Mouse (Mus musculus) frontal cortex, adult 2 months (tissue): ENCODE measurements around the gene Ak8. TPM values are rescaled to one million over a fixed set of nuclear protein-coding genes. Genes with fewer than 3 reads are reported as not detected.

Experiments
- DNase-seq, 2 experiments: peaks; one replicate each; pipeline ENCODE4 v3.0.0; 2022; ENCODE audit warnings: low spot score in 1 of 2; ENCODE audit errors: extremely low spot score in 1 of 2
- polyA plus RNA-seq: library from polyadenylated mRNA; depleted of rRNA; stranded (reverse); fragments of >200 nt; gene quantifications from 2 replicates; pipeline ENCODE4 v1.2.3, GENCODE M21; 2012; rRNA removed

Ak8 gene
- 1.8 and 1.9 TPM in 2 replicates for polyA plus RNA-seq

DNA sequence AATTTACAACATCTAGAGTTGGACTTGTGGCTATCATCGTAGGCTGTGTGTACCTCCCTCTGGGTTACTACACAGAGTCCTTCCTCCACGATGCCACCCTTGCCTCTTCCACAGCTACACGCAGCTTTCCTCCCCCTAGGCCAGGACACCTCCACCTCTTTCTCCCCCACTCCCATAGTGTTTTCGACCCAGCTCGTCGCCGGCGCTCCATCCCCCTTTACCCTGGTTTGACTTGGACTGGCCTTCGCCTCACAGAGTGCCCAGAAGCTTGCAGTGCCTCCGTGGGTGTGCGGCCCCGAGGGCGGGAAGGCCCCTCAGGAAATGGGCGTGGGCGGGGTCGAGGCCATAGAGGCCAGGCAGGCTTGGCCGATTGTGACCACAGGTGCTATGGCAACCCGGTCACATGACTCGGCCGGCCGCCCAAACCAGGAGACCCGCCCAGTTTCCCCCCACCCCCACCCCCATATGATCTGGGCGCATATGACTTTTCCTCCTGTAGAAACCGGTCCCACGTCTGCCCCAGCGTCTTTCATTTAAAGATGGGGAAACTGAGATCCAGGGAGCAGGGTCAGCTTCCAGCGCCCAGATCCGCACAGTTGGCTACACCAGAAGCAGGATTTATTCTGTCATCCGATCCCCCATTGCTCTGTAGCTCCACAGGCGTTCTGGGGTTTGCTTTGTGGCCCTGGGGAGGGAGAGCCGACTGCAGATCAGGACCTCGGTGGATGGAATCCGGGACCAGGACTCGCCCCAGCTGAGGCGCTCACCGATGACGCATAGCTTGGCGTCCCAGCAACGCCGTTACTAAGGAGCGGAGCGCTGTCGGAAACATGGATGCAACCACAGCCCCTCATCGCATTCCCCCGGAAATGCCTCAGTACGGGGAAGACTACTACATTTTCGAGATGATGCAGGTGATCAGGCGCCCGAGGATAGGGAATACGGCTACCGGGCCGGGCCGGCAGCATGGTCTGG, at the start of gene Ak8, which contains the start of gene Spaca9:
Gene Ak8 (plus strand): TSS at position 804 of the 975 bp plus-strand sequence.
Gene Spaca9 (minus strand): TSS at position 367 of the 975 bp plus-strand sequence.
- DNase-seq = peak; percentile 57 to 90

DNA sequence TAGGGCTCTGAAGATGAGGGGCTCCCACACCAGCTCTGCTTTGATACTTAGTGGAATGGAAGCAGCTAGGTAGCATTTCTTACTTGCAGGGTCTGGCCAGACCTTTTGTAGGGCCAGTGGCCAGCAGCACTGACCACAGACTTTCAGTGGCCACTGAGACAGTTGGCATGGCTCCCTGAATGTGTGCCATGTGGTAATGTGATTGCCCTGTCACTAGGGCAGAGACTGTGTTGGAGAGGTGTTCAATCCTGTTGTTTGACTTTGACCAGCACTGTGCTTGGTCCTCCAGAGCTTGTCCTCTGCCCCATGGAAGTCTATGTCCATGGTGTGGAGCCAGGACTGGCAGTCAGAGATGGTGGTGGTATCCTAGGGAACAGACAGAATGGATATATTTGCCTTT, 49.4 kb upstream of the Ak8 start:
- DNase-seq = no peak

DNA sequence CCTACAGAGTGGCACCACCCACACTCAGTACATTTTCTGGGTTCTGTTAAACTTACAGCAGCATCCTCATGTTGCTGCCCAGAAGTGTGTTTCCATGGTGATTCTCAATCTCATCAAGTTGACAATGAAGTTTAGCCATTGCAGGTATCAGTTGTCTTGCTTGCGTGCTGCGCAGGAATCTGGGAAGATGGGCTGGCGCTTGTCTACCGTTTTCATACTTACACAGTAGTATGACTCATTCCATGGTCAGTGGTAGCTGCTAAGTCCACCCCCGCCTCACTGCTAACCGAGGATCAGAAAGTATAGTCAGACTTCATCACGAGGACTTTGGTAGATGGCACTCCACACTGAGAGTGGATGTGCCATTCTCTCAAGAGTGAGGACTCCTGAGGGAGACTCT, 46.6 kb upstream of the Ak8 start:
- DNase-seq = peak in 1 of 2 experiments; percentile 67

DNA sequence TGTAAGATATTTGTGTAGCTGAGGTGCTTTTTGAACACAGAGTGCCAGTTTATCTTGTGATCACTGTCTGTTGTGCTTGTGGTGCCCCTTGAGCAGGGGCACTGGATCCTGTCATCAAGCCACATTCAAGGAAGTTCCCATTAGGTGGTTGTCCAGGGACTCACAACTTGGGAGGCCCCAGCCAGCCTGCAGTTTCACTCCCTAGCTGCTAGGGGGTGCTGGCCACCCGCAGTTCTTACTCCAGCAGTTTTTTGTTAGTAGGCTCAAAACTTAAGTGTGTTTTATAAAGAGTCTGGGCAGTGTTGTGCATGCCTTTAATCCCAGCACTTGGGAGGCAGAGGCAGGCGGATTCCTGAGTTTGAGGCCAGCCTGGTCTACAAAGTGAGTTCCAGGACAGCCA, 45.7 kb upstream of the Ak8 start:
- no peak for DNase-seq

DNA sequence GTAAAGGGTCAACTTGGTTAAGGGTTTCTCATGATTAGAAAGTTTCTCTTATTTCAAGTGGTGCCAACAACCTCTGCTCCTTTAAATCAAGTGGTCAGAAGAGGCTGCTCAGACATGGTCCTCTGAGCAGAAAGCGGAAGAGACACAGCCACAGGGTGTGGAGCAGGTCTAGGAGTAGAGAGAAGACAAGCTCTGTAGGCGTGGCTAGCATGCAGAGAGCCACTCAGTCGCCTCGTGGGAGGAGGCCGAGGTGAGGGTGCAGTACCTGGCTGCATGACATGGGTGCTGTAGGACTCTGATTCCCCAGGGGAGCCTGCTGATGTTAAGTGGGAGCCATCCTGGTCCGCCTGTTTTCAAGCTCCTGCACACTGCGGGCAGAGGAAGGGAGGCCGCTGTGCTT, 43.7 kb upstream of the Ak8 start:
- DNase-seq = no peak

DNA sequence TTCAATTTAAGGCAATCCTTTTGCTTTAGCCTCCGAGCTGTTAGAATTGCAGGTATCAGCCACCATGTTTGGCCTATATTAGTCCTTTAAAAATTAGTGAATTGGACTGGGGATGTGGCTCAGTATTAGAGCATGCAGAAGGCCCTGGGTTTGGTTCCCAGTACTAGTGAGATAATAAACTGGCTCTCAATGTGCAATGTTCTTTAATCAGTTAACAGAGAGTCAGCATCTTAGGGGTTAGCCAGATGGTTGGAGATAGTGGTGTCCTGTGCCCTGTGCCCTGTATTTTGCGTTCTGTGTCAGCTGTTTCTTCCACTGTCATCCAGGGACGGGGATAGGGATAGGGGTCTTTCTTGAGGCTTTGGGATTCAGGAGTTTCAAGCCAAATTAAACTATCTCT, 37.1 kb upstream of the Ak8 start:
- no peak for DNase-seq

DNA sequence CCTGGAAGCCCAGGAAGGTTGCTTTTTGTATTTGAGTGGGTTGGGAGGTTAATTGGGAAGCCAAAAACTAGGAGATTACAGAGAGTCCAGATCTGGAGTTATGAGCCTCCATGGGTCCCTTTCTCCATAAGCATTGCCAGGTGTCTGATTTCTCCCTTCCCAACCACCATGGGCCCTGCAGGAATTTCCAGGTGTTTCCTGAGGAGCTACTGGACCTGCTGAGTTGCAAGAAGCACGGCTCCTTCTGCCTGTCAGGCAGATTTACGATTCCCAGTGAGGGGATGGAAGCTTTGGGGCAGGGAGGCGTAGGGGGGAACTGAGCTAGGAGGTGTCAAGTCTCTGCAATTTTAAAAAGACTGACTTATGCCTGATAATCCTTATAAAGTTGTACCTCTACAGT, 34.1 kb upstream of the Ak8 start:
- no peak for DNase-seq

DNA sequence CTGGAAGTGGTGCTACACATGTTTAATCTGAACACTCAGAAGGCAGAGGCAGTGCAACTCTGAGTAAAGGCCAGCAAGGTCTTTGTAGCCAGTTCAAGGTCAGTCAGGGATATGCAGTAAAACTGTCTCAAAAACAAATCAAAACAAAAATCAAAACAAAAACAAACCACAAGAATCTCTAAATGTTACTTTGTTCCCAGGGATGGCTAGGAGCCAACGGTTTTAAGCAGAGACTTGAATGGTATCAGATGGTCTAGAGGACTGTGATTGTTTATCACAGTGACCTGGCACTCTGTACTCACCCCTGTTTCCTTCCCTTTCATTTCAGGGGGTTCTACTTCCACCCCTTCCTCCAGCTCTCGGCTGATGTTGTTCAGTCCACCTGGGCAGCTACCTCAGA, 28.5 kb upstream of the Ak8 start:
- no peak for DNase-seq

DNA sequence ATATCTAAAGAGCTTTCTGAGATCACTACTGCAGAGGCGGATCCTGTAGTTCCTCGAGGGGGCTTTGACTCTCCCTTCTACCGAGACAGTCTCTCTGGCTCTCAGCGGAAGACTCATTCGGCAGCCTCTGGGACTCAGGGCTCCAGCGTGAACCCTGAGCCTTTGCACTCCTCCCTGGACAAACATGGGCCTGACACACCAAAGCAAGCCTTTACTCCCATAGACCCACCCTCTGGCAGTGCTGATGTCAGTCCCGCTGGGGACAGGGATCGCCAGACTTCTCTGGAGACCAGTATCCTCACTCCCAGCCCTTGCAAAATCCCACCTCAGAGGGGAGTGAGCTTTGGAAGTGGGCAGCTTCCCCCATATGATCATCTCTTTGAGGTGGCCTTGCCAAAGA, 24.0 kb upstream of the Ak8 start:
- no peak for DNase-seq

DNA sequence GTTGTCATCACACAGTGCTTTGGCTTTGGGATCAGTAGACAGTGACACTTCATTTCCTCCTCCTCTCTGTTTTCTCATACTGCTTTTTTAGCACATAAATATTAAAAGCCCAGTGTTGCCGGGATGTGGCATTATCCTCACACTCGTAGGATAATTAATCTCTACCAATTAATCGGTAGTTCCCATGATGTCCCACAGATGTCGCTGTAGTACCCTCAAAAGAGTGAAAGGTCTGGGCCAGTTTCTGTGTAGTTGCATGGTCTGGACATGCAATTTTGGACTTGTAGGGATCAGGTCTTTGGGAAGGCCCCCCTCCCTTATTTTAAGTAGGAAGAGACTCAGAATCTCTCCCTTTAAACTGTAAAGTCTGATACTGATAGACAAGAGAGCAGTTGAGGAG, 19.3 kb upstream of the Ak8 start:
- peak in 1 of 2 experiments; percentile 62 for DNase-seq

DNA sequence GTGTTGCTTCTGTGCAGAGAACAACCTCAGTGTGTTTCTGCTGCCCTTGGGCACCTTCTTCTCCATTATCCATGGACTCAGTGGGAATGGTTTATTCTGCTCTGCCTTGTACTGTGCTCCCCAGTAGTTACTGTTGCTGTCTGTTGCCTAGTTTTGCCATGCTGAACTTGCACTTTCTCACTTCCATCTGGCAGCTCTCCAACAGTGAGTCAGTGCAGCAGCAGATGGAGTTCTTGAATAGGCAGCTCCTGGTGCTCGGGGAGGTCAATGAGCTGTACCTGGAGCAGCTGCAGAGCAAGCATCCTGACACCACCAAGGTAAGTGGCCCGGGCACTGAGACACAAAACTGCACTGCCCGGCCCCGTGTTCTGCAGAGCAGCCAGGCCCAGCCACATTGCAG, 18.2 kb upstream of the Ak8 start:
- DNase-seq = peak; percentile 62 to 72

DNA sequence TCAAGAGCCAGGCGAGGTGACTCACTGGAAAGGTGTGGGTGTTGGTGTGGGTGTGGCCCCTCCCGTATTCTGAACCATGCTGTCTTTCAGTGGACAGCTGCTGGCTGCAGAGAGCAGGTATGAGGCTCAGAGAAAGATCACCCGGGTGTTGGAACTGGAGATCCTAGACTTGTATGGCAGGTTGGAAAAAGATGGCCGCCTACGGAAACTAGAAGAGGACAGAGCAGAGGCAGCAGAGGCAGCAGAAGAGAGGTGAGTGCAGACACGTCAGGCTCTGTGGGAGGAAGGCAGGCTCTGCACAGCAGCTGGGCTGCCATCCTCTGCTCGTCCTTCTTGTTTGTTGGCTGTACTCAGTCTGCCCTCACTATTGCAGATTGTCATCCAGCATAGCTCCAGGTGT, 14.1 kb upstream of the Ak8 start:
- peak; percentile 24 to 67 for DNase-seq

DNA sequence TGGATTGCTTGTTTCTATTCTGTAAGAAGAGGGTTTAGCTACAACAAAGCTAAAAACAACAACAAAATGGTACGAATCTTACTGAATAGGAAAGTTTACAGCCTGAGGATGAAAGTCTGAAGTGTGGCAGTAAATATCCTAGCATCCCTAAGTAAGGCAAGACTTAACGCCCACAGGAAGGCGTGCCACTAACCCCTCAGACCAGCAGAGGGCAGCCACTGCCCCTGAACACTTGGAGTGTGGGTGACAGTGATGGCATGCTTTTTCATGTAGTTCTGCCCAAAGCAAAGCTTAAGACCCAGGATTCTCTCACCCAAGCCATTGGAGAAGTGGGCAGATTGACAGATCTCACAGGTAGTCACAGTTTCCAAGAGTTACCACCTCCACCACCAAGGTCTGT, 11.5 kb upstream of the Ak8 start:
- DNase-seq = peak in 1 of 2 experiments; percentile 31

DNA sequence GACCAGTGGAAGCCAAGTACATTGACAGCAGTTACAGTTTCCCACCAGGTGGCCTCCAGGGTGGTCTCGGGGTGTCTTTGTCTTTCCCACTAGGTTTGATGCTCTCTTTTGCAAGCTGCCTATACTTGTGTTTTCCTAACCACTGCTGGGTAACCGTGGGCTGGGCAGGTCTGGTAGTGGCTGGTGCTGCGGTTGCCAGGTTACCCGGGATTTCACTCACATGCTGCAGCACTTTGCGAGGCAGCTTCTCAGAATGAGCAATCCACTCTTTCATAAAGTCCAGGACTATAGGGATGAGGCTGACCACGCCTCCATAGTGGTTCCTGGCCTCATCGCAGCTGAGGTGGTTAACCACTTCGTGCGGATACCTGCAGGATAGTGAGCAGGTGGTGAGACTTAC, 7.3 kb upstream of the Ak8 start:
- DNase-seq = no peak

DNA sequence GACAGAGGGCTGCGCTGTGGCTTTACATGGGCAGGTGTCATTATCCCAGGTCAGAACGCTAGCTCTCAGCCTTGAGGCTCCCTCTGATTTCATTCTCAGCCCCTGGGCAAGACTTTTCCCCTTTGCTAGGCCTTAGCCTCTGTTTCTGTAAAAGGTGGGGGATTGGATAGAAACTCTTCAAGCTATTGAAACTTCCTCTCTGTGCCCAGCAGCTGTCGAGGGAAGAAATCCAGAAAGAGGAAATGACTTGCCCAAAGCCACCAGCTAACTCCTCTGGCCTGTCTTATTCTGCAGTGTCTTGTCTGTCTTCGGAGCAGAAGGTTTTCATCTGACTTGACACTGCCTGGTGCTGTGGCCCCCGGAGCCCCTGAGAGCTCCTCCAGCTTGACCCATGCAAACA, 1.4 kb upstream of the Ak8 start:
- DNase-seq = no peak

DNA sequence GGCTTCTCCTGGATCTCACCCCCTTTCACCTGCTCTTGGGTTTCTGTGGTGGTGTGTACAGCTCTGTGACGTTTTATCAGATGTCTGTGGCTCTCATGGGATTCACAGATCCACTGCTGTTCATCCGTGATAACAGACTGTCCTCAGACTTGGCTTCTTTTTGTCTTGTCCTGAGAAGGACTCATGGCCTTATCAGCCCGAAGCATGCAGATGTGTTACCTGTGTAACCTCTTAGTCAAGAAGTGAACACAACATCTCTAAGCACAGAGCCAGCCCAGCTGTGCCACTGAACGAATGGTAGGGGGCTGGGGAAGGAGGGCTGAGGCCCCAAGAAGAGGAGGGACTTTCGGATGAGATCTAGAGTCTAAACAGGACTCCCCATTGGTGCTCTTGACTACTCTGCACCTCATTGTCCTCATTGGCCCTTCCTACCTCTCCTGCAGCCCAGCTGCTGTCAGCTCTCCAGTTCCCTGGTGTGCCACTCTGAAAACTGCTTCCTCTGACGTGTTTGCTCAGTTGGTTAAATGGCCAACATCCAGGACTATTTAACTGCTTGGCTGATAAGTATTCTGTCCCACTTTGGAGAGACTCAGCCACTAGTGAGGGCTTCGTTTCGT, 1.8 kb downstream of the Ak8 start:
- no peak for DNase-seq

DNA sequence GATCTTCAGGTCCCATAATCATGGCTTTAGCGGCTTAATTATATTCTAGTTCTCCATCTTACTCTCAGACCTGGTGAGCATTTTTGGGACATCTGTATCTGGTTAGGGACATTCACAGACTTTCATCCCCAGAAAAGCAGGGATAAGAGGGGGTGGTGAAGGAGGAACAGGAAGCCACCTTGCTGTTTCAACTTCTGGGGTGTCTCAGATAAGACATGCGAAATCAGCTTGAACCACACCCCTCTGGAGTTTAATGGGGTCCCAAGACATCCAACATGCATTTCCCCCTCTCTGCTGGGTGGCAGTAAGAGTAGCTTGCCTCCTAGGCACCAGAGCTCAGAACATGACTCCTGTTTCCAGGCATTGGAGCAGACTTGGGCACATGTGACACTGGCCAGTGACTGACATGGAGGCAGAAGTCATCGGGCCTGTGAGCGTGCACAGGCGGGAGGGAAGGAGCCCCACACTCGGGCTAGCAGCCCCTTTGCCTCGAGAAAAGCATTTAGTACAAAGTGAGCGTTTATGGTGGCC, 6.2 kb downstream of the Ak8 start:
- DNase-seq = no peak

DNA sequence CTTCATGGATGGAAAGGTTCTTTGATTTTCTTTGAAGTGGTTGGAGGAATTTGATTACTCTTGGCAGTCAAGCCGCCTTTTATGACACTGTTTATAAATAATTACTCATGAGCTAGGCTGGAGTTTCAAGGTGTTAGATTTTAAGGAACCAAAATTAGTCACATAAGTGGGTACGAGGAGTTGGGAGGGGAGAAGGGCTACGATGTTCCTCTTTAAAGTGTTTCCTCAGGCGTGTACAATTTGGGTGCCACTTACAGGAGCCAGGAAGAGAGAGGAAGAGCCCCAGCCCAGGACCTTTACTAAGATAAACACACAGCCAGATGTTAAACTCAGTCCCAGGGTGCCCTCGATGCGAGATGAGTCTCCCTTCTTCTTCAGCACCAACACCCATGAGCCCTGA, 6.8 kb downstream of the Ak8 start:
- no peak for DNase-seq

DNA sequence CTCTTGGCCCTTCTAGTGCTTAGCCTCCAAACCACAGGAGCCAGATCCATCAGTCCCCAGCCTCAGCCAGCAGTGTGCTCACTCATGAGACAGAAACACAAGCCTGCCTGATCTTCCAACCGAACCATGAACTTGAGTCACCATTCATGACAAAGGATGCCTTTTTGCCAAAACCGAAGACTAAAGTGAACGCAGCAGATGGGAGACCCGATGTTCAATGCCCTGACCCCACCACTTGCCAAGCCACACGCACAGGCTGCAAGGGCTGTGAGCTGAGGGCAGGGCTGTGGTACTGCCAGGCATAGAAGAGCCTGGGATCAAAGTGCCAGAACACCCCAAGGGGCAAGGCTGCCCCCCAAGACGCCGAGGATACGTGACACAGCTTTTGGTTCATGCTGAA, 13.1 kb downstream of the Ak8 start:
- no peak for DNase-seq

DNA sequence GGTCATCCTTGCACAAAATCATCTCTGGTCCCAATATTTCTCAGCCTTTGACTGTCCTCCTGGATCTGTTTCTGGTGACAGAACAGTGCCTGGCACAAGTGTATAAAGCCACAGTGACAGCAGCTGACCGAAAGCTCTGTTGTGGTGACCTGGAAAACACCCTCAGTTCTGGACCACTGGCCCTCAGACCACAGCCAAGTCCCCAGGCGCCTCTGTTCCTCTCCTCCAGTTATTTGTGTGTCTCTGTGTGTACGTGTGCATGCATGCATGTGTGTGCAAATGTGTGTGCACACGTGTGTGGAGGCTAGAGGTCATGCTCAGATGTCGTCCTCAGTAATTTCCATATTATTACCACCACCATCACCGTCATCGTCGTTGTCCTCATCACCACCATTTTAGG, 22.5 kb downstream of the Ak8 start:
- no peak for DNase-seq

DNA sequence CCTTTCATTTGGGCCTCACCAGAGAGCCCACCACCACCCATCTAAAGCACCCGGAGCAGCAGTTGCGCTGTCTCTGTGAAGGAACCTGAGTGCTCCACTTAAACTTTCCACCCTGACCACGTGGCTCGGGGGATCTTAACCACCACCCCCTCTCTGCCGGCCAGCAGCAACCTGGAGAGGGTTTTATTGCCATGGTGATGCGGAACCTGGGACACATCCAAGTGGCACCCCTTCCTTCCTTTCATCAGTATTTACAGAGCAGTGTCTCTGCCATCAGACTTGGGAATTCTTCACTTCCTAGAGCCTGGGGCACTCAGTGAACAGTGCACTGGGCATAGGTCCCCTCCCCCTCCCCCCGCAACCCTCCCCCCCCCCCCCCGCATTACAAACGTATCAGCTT, 23.9 kb downstream of the Ak8 start:
- no peak for DNase-seq
